Mouse (Mus musculus) midbrain, embryonic 12.5 days (tissue): Measurements from ENCODE around the gene Zfp580. TPM values are rescaled to one million over a fixed set of nuclear protein-coding genes. Genes with fewer than 3 reads are reported as not detected.

ENCODE experiments used
- ATAC-seq: fragments of 200-750 bp; cut with Nextera tagmentation; 2 replicates; pipeline ENCODE4 v1.8.0; 2017; ENCODE audit warnings: low read depth, moderate TSS enrichment, moderate library complexity; ENCODE audit not compliant: low FRiP score
- H3K27ac ChIP-seq: fragments of 300-500 bp; sonication (generic); replicated peaks from 2 replicates; pipeline ENCODE4 v1.5.1; 2016; ENCODE audit warnings: mild to moderate bottlenecking
- H3K27me3 ChIP-seq: fragments of 300-500 bp; sonication (generic); 2 replicates; pipeline ENCODE4 v1.6.1; 2016; ENCODE audit warnings: mild to moderate bottlenecking
- H3K36me3 ChIP-seq: fragments of 300-500 bp; sonication (generic); 2 replicates; pipeline ENCODE4 v1.6.1; 2016
- H3K4me1 ChIP-seq: fragments of 300-500 bp; sonication (generic); 2 replicates; pipeline ENCODE4 v1.6.1; 2016
- H3K4me2 ChIP-seq: fragments of 300-500 bp; sonication (generic); replicated peaks from 2 replicates; pipeline ENCODE4 v1.6.1; 2016; ENCODE audit warnings: mild to moderate bottlenecking, moderate library complexity
- H3K4me3 ChIP-seq: fragments of 300-500 bp; sonication (generic); 2 replicates; pipeline ENCODE4 v1.5.1; 2016; ENCODE audit warnings: mild to moderate bottlenecking
- H3K9ac ChIP-seq: fragments of 300-500 bp; sonication (generic); replicated peaks from 2 replicates; pipeline ENCODE4 v1.6.1; 2016; ENCODE audit warnings: mild to moderate bottlenecking, moderate library complexity
- H3K9me3 ChIP-seq: fragments of 300-500 bp; sonication (generic); 2 replicates; pipeline ENCODE4 v1.6.1; 2016; ENCODE audit warnings: mild to moderate bottlenecking
- WGBS: fragments of 180-500 bp; shearing (Covaris S2); methylation state at CpG from one replicate; pipeline ENCODE4 v1.1.7; 2016; 5-methylcytosine and 5-hydroxymethylcytosine counted together
- polyA plus RNA-seq: library from polyadenylated mRNA; unstranded; fragments of >200 nt; fragmentation: Nextera tagmentation; extraction: Ambion mirVana; gene quantifications from 2 replicates; pipeline ENCODE4 v1.2.1, GENCODE M21; 2016

Gene Zfp580
- polyA plus RNA-seq, 1 experiment from 2014 or later, result 54.6 TPM

DNA sequence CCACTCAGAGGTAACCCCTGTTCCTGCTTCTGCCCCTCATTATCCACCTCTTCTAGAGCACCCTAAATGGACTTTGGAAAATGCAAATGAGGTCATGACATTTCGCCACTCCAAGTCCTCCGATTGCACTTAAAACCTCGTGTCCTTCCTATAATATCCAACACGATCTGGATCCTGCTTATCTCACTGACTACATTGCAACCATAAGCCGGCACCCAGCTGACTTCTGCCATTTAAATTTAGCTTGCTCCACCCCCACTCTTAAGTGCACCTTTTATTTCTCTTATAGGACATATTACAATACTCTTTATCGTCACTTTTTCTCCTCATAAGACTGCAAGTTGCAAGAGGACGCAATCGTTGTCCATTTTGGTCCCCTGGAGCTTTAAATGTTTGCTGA, 13.9 kb upstream of the Zfp580 start:
- H3K36me3 ChIP-seq, result peaks cover 40% of the 10 kb centered on the region
- H3K27me3 ChIP-seq, result no peaks in the 10 kb centered on the region
- H3K4me1 ChIP-seq, result peaks cover 18% of the 10 kb centered on the region
- peak overlapping the region; percentile 96; the same call in 1 of the 2 replicates for H3K27ac ChIP-seq
- no peak for ATAC-seq
- H3K4me3 ChIP-seq, result peak overlapping the region; percentile 71
- H3K9ac ChIP-seq, result 0 out of 2 replicates have a peak overlapping the region, but pooled peaks have one; percentile 32
- 89% methylated on average over 8 of the region's 8 CpGs for WGBS
- H3K9me3 ChIP-seq, result no peaks in the 10 kb centered on the region
- peak overlapping the region; percentile 60 for H3K4me2 ChIP-seq

DNA sequence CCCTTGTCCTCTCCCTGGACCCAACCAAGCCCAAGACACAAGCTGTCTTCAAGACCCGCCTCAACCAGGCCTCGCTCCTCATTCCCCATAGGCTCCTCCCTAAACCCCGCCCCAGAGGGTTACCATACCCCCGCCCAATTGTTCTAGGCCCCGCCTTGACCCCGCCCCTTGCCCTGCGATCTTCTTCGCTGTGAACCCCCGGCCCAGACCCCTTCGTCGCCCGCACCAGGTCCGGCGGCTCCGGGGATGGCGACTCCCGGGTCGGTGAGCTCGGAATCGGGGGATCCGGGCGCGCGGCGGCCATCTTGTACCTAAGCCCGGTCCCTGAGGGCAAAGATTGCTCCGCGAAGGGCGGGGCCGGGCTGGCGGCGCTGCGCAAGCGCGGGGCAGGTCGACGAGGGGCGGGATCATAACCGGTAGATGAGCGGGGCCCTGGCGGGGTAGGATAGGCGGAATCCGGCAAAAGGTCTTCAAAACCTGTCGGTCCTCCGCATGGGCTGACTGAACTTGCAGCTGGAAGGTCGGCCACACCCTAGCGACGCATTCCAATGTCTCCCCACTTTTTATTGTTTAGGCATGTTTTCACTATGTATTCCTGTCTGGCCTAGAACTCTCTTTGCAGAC, 13.1 kb upstream of the Zfp580 start, which contains the start of gene Zfp784:
Gene Zfp784 (minus strand): TSS at position 338 of the 624 bp plus-strand sequence.
- Histone ChIP-seq H3K4me1 (peaks cover 18% of the 10 kb centered on the region), H3K27me3 (no peaks in the 10 kb centered on the region), H3K9ac (peak within 1 kb of the TSS; percentile 68), H3K4me2 (peak within 1 kb of the TSS; percentile 60), H3K9me3 (no peaks in the 10 kb centered on the region), H3K27ac (peak within 1 kb of the TSS; percentile 96), H3K36me3 (peaks cover 33% of the 10 kb centered on the region), H3K4me3 (peak within 1 kb of the TSS; percentile 71)
- WGBS, result under 1% methylated on average over 47 of the region's 48 CpGs
- peak; percentile 97 for ATAC-seq

DNA sequence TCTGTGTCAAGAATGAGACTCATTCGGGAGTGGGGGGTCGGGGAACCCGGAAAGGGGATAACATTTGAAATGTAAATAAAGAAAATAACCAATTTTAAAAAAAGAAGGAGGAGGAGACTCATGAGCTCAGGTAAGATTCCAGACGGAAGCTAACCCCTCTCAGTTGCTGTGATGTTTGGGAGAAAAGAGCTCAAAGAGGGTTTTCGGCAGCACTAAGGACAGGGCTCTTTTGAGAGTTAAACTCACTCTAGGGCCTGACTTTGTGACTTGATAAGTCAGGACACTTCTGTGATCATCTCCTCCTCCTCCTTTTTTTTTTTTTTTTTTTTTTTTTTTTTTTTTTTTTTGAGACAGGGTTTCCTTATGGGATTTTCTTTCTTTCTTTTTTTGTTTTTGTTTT, 12.4 kb upstream of the Zfp580 start:
- Histone ChIP-seq H3K27me3 (no peaks in the 10 kb centered on the region), H3K4me3 (peak overlapping the region; percentile 71), H3K4me1 (peaks cover 18% of the 10 kb centered on the region), H3K9me3 (no peaks in the 10 kb centered on the region), H3K4me2 (peak overlapping the region; percentile 60), H3K27ac (no peak overlapping the region), H3K9ac (peak overlapping the region; percentile 68), H3K36me3 (peaks cover 25% of the 10 kb centered on the region)
- ATAC-seq, result no peak
- WGBS, result 44% methylated on average over 5 of the region's 5 CpGs

DNA sequence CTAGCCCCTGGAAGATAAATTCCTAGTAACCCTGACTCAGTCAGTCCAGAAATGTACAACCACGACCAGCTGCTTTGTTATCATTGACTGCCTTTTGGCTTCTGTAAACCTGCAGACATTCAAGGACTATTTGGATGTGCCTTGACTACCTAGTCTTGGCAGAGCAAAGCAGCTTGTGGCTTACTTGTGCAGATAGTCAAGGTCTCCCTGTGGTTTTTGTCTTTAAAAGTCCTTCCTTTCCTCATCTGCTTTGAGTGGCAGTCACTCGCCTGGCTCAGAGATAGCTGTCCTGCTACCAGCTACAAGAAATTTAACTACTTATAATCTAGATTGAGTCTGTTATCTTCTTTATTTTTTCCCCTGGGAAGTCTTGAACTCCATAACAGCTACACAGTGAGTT, 6.4 kb upstream of the Zfp580 start:
- no peak for ATAC-seq
- Histone ChIP-seq H3K4me3 (no peak overlapping the region), H3K36me3 (no peaks in the 10 kb centered on the region), H3K27me3 (no peaks in the 10 kb centered on the region), H3K27ac (no peak overlapping the region), H3K4me2 (no peak overlapping the region), H3K9me3 (no peaks in the 10 kb centered on the region), H3K9ac (no peak overlapping the region), H3K4me1 (no peaks in the 10 kb centered on the region)
- 73% methylated on average over 2 of the region's 2 CpGs for WGBS

- ATAC-seq, result no peak
- Histone ChIP-seq H3K4me2 (no peak overlapping the region), H3K4me3 (no peak overlapping the region), H3K27me3 (no peaks in the 10 kb centered on the region), H3K4me1 (peaks cover 6% of the 10 kb centered on the region; the same call in 1 of the 2 replicates), H3K36me3 (no peaks in the 10 kb centered on the region), H3K9ac (no peak overlapping the region), H3K27ac (no peak overlapping the region), H3K9me3 (no peaks in the 10 kb centered on the region)
- WGBS, result 73% methylated on average over 2 of the region's 2 CpGs
Observed at GRCm38 (mm10) chr7:5046112-5046511, 5.2 kb upstream of the Zfp580 start.

DNA sequence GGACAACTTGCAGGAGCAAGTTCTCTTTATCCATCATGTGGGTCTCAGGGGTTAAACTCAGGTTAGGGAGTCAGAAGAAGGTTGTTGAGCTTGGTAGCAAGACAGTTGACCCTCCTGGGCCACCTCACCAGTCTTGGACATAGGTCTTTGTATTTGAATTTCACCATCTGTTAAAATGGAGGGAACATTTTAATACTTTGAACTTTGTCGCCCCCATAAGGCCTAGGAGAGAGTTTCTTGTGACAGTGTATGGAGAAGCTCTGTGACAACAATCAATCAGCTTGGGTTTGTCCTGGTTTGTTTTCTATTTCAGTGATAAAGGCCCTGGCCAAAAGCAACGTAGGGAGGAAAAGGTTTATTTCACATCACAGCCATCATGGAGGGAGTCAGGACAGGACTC, 4.0 kb upstream of the Zfp580 start:
- no peak overlapping the region for H3K9ac ChIP-seq
- 39% methylated on average over 2 of the region's 2 CpGs for WGBS
- peaks cover 13% of the 10 kb centered on the region for H3K4me1 ChIP-seq
- H3K4me2 ChIP-seq, result no peak overlapping the region
- no peaks in the 10 kb centered on the region for H3K9me3 ChIP-seq
- ATAC-seq, result no peak
- H3K36me3 ChIP-seq, result no peaks in the 10 kb centered on the region
- peaks cover 4% of the 10 kb centered on the region for H3K27me3 ChIP-seq
- H3K27ac ChIP-seq, result no peak overlapping the region
- no peak overlapping the region for H3K4me3 ChIP-seq

DNA sequence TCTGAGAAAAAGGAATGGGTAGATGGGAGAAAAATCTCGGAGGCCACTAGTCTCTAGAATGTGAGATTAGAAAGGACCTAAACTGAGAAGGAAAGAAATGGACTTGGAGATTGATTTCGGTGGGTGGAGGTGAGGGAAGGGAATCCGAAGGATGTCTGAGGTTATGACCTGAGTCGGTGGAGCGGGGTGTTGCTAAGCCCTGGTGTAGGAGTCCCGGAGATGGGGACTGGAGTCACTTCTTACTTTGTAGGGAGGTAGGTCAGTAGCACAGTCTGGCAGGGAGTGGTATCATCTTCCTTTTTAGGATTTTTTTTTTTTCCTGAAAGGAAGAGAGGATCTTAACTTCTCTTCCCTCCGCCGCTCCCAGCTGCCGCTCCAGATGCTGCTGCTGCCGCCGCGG, 1.1 kb downstream of the Zfp580 start:
- Histone ChIP-seq H3K9ac (peak overlapping the region; percentile 89), H3K4me2 (peak overlapping the region; percentile 69), H3K27ac (no peak overlapping the region), H3K27me3 (peaks cover 55% of the 10 kb centered on the region), H3K4me1 (peaks cover 39% of the 10 kb centered on the region), H3K9me3 (no peaks in the 10 kb centered on the region), H3K4me3 (peak overlapping the region; percentile 80), H3K36me3 (no peaks in the 10 kb centered on the region)
- WGBS, result 3% methylated on average over 11 of the region's 12 CpGs
- no peak for ATAC-seq

DNA sequence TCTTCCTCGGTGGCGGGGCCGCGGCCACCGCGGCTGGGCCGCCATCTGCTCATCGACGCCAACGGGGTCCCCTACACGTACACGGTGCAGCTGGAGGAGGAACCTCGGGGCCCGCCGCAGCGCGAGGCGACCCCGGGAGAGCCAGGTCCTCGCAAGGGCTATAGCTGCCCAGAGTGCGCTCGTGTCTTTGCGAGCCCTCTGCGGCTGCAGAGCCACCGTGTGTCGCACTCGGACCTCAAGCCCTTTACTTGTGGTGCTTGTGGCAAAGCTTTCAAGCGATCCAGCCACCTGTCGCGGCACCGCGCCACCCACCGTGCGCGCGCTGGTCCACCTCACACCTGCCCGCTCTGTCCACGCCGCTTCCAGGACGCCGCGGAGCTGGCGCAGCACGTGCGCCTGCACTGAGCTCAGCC, 1.6 kb downstream of the Zfp580 start:
- peaks cover 39% of the 10 kb centered on the region for H3K4me1 ChIP-seq

DNA sequence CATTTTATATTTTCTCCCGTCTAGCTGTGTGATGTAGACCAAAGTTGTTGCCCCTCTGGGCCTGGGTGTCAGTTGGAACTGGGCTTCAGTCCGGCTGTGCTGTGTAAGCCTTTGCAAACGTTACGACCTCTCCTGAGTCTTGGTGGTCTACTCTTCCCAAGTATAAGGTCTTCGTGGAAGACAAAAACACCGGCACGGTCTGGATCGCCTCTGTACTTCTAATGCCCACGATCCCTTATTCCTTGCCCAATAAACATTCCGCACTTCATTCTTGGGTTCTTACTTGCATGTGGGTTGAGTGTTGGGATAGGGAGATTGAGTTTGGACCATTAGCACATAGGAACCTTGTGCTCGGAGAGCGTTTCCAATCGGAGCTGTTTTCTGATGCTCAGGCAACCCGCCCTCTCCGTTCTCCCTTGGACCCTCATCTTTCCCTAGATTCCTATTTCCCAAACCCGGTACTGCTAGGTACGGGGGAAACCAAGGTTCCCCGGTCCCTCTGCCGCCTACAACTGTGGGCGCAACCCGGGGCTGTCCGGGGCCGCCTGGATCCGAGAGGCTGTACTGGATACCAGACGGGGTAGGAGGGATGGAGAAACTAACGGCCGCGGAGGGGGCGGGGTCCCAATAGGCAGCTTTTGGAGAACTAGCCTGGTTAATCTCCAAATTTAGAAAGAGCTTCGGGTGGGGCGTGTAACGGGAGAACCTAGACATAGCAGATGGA, 2.3 kb downstream of the Zfp580 start:
- H3K36me3 ChIP-seq, result no peaks in the 10 kb centered on the region
- H3K4me1 ChIP-seq, result peaks cover 39% of the 10 kb centered on the region
- ATAC-seq, result no peak
- H3K27ac ChIP-seq, result no peak overlapping the region
- 7% methylated on average over 32 of the region's 32 CpGs for whole genome bisulfite sequencing
- H3K9ac ChIP-seq, result peak overlapping the region; percentile 51
- peak overlapping the region; percentile 80 for H3K4me3 ChIP-seq
- peaks cover 67% of the 10 kb centered on the region for H3K27me3 ChIP-seq
- H3K9me3 ChIP-seq, result no peaks in the 10 kb centered on the region
- H3K4me2 ChIP-seq, result peak overlapping the region; percentile 69

More for the DNA sequence above, 1.6 kb downstream of the Zfp580 start:
- ATAC-seq, result no peak
- peaks cover 60% of the 10 kb centered on the region for H3K27me3 ChIP-seq
- H3K9ac ChIP-seq, result peak overlapping the region; percentile 89
- no peak overlapping the region for H3K27ac ChIP-seq
- WGBS, result 3% methylated on average over 45 of the region's 45 CpGs
- no peaks in the 10 kb centered on the region for H3K9me3 ChIP-seq
- H3K4me2 ChIP-seq, result peak overlapping the region; percentile 69
- no peaks in the 10 kb centered on the region for H3K36me3 ChIP-seq
- H3K4me3 ChIP-seq, result peak overlapping the region; percentile 80

GRCm38 (mm10) chr7:5056651-5057263, 5.4 kb downstream of the Zfp580 start:
- H3K36me3 ChIP-seq, result no peaks in the 10 kb centered on the region
- peak overlapping the region; percentile 56 for H3K9ac ChIP-seq
- peaks cover 47% of the 10 kb centered on the region for H3K4me1 ChIP-seq
- H3K4me3 ChIP-seq, result peak overlapping the region; percentile 48
- 3% methylated on average over 46 of the region's 55 CpGs for WGBS
- H3K4me2 ChIP-seq, result peak overlapping the region; percentile 62
- no peak for ATAC-seq
- H3K27me3 ChIP-seq, result peaks cover 70% of the 10 kb centered on the region
- no peaks in the 10 kb centered on the region for H3K9me3 ChIP-seq
- no peak overlapping the region for H3K27ac ChIP-seq

- Histone ChIP-seq H3K9me3 (no peaks in the 10 kb centered on the region), H3K4me1 (peaks cover 40% of the 10 kb centered on the region), H3K27me3 (peaks cover 65% of the 10 kb centered on the region), H3K9ac (no peak overlapping the region), H3K4me3 (peak overlapping the region; percentile 48), H3K36me3 (no peaks in the 10 kb centered on the region), H3K27ac (no peak overlapping the region), H3K4me2 (peak overlapping the region; percentile 62)
- ATAC-seq, result no peak
- 38% methylated on average over 8 of the region's 8 CpGs for WGBS
Observed at GRCm38 (mm10) chr7:5057381-5057780, 6.0 kb downstream of the Zfp580 start.

DNA sequence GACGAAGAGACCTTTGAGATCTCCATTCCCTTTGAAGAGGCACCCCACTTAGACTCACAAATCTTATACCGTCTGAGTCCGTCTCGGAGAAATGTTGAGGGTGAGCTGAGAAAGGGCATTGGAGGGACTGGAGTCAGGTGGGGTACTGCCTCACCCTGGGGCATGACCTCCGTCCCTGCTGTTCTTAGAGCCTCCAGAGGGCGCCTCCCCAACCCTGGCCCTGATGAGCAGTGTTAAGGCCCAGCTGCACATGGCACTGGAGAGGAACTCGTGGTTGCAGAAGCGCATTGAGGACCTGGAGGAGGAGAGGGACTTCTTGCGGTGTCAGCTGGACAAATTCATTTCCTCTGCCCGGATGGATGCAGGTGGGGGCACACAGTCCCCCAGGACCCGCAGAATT, 6.5 kb downstream of the Zfp580 start:
- ATAC-seq, result no peak
- H3K9me3 ChIP-seq, result no peaks in the 10 kb centered on the region
- H3K27me3 ChIP-seq, result peaks cover 61% of the 10 kb centered on the region
- H3K4me2 ChIP-seq, result peak overlapping the region; percentile 62; the same call in 1 of the 2 replicates
- no peaks in the 10 kb centered on the region for H3K36me3 ChIP-seq
- H3K4me1 ChIP-seq, result peaks cover 36% of the 10 kb centered on the region
- no peak overlapping the region for H3K27ac ChIP-seq
- 22% methylated on average over 11 of the region's 11 CpGs for WGBS
- no peak overlapping the region for H3K4me3 ChIP-seq
- H3K9ac ChIP-seq, result no peak overlapping the region
